Mouse (Mus musculus) adrenal gland, postnatal 14 days (tissue): ENCODE measurements at regions not wholly inside any gene's neighbourhood (a gene's known extent, or its start where the extent isn't known, plus 50 kb on each side); places are given as distances from the start of the nearest gene placed in this dataset.

Experiments used
- DNase-seq: peaks from one replicate; pipeline ENCODE4 v3.0.0; 2021; ENCODE audit warnings: mixed read lengths

- DNase-seq: no peak
Observed at GRCm38 (mm10) chr10:111695918-111696760, 190.1 kb downstream of the Phlda1 start.

DNA sequence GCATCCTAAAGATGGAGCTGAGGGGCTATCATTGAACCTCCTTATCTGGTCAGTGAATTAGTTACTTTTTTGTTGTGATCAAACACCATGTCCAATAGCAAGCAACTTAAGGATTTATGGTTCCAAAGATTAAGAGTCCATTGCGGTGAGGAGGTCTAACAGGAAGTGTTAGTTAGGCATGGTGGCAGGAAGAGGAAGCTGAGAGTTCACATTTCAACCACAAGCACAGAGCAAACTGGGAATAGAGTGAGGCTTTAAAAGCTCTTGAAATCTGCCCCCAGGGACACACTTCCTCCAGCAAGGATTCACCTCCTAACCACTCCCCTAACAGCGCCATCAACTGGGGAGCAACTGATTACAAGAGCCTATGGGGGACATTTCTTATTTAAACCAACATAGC, 190.9 kb downstream of the Phlda1 start:
- no peak for DNase-seq

DNA sequence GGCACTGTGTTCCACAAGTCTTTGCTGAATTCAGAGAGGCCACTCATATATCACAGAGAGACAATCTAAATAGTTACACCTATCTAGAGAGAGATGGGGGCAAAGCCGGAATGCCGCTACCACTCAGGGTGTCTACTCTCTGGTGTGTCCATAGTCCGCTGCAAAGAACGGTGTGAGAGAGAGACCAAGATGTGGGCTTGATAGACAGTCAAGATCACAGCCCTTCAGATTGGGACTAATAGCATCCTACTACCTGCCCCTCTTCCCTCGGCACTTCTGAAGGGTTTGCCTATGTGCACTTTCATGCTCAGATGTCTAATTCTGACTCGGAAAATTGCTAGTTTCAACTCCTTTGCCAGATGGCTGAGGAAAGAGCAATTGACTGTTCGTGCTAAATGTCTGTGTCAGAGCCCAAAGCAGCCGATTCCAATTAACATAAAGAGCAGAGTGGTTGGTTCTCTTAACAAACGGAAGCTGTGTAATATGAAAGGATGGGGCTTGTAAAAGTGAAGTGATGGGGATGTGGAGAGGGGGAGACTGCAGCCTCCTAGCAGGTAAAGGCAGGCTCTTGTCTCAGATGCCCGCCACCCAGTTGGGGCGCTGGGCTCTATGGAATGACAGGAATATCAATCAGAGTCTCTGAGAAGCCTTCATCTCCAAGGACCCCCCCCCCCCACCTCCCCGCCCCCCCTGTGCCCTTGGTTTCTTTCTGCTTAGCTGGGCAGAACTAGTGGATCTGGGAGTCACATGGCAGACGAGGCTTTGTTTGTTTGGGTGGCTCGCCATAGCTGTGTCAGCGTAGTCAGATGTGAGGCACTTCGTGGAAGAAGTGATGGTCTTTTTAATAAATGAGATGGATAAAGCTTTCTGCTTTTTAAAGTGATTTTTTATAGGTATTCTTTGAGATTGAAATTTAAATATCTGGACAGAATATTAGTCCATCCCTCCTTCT, 193.7 kb downstream of the Phlda1 start:
- no peak for DNase-seq

GRCm38 (mm10) chr10:111700570-111700969, 194.5 kb downstream of the Phlda1 start:
- no peak for DNase-seq

- DNase-seq: no peak
Observed at GRCm38 (mm10) chr10:111701138-111701537, 195.1 kb downstream of the Phlda1 start.

DNA sequence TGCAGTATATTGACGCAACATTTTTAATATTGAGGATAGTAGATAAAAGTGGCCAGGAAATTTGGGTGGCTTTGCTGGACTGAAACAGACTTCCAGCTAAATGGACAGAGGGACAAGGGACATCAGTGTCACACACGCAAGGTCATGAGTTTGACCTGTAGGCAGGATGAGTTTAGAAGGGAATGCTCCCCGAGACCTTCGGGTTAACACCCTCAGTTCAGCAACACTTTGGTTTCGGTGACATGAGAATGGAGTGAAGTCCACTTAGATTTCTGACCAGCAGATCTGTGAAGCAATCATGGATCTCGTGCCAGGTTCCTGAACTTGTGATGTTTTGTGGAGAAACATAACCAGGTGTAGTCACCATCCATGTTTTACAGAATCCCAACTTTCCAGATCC, 196.3 kb downstream of the Phlda1 start:
- no peak for DNase-seq

GRCm38 (mm10) chr10:111703447-111703846, 197.4 kb downstream of the Phlda1 start:
- no peak for DNase-seq

- DNase-seq: no peak
Observed at GRCm38 (mm10) chr10:111711519-111712113, 205.5 kb downstream of the Phlda1 start.

DNA sequence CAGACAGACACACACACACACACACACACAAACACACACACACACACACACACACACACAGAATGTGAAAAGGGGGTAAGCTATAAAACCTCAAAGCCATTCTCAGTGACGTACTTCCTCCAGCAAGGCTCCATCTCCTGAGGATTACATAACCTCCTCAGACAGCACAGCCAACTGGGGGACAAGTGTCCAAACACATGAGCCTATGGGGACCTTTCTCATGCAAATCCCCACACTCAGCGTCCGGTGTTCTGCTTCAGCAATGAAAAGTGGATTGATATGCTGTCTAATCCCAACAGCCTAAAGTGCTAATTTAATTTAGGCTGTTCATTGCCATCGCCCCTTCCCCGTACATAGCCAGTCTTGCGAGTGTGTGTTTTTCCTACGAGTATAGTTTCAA, 206.9 kb downstream of the Phlda1 start:
- DNase-seq: peak; percentile 18

GRCm38 (mm10) chr10:111713676-111714075, 207.6 kb downstream of the Phlda1 start:
- no peak for DNase-seq

GRCm38 (mm10) chr10:111715172-111715571, 209.1 kb downstream of the Phlda1 start:
- DNase-seq: no peak

- DNase-seq: peak; percentile 50
Observed at GRCm38 (mm10) chr10:111719632-111720031, 213.5 kb downstream of the Phlda1 start.

GRCm38 (mm10) chr10:111721068-111721467, 215.0 kb downstream of the Phlda1 start:
- DNase-seq: peak; percentile 10

DNA sequence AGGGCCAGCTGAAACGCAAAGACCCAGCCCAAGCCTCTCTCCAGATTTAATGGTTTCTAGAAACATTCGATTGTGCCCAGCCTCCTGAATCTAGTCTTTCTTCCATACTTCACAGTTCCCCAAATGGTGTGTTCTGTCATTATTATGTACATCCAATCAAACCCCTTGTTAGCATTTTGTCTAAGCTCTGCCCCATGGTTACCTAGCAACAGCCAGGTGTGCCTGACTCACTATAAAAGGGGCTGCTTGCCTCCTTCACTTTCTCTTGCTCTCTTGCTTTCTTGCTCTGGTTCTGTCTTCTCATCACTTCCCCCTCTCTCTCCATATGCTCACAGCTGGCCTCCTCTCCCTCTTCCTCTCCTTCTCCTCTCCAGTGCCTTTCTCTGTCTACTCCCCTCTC, 217.8 kb downstream of the Phlda1 start:
- DNase-seq: no peak

DNA sequence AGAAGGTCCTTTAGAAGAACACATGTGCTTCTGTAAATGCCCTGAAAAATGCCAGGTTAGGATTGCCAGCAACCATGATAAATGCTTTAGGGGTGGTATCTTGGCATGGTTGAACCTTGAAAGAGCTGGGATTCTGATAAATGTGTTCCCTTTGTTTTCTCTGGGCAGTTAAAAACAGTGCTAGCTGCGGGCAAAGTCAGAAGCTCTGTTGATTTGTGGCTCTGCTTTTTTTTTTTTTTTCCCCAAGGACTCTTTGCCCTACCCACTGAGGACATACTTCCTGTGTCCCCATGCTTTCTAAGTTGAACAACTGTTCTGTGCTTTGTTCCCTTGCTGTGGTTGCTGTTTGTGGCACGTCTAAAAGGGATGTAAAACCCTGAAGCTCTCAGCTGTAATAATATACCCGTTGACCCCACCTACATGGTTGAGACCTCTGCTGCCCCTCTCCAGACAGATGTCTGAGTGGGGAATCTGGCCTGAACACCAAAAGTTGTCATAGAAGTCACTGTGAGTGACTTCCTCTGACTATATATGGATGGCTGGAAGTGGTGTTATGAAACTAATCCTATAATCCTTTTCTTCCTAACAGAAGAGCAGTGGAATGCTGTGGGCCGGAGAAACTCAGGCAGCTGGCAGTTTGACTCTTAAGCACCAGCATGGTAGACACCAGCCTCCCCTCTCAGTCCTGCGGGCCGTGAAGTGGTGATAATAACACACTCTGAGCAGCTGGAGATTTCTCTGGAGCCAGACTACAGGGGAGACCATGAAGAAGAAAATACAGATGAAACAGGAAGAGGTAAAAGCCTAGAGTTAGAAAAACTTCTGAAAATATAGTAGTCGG, 218.7 kb downstream of the Phlda1 start:
- peak; percentile 37 for DNase-seq

GRCm38 (mm10) chr10:111736026-111736425, 229.9 kb downstream of the Phlda1 start:
- DNase-seq: no peak

DNA sequence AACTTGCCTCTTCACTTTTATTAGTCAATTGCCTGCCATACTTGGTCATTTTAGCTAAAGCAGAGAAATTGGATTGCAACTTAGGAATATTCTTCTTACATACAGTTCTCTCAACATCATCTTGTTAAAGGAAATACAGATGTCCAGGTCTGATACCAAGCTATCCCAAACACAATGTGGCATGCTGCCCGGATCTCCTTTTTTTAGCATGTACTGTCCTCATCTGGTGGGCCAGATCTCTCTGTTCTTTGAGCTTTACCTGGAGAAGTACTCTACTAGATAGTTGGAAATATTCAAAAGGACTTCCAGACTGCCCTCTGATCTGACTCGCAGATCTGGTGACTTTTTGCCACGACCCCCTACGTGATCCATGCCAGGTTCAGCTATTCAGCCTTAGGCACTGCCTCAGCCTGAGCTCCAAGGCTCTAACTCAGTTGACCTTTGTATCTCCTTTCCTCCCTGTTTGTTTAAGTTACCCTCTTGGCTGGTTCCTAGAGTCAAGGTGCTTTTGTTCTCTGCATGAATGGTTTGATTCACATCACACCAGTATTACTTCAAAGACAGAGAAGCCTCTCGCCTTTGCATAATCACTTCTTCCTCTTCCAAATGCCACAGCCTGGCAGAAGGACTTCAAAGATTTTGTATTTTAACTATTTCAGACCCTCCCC, 232.9 kb upstream of the Krr1 start:
- DNase-seq: no peak

- no peak for DNase-seq
Observed at GRCm38 (mm10) chr10:111740586-111741265, 231.7 kb upstream of the Krr1 start.

- DNase-seq: no peak
Observed at GRCm38 (mm10) chr10:111741301-111741945, 231.0 kb upstream of the Krr1 start.

DNA sequence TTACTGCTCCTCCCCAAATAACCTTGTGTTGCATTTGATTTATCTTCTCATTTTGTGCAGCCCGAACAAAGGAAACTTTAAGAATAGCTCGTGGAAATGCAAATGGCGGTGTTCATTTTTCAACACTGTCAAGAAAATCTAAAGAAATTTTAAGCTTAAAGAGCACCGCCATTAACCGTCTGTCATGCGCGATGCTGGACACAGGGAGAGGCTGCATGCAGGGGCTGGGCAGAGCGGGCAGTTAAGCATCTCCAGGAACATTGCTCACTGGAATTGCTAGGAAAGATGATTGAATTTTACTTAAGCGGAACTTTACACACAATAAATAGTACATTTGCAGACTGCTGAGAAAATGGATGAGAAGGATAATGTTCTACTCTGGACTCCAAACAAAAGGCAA, 229.2 kb upstream of the Krr1 start:
- DNase-seq: no peak
